Mouse (Mus musculus) heart, postnatal 14 days (tissue): ENCODE measurements around the gene Bdnf. TPM values are rescaled to one million over a fixed set of nuclear protein-coding genes. Genes with fewer than 3 reads are reported as not detected.

Experiments
- DNase-seq, 2 experiments: peaks; one replicate each; pipeline ENCODE4 v3.0.0; 2021 to 2022
- intact Hi-C: fragments of 180-260 bp; cut with DNase I; formaldehyde crosslinking; loops from one replicate; pipeline ENCODE4 v1.15.1; 2025
- total RNA-seq, 2 experiments: library from RNA; stranded (reverse); gene quantifications; 2 replicates each; pipeline ENCODE4 v1.2.3; 2021

Gene Bdnf
- total RNA-seq, 2 experiments from 2014 or later = 2.2 to 2.5 TPM

GRCm38 (mm10) chr2:109703588-109703987, 29.1 kb downstream of the Bdnf start:
- intact Hi-C loops = no loop called here
- no peak for DNase-seq

- intact Hi-C loops = no loop called here
- DNase-seq = no peak
These were observed 29.6 kb downstream of the Bdnf start for GRCm38 (mm10) chr2:109704053-109704452.

GRCm38 (mm10) chr2:109706524-109706923, 32.0 kb downstream of the Bdnf start:
- DNase-seq = no peak
- intact Hi-C loops = no loop called here

- intact Hi-C loops = no loop called here
- DNase-seq = no peak
These were observed 34.8 kb downstream of the Bdnf start for GRCm38 (mm10) chr2:109709346-109709745.

- DNase-seq = no peak
- intact Hi-C loops = no loop called here
These were observed 36.5 kb downstream of the Bdnf start for GRCm38 (mm10) chr2:109711049-109711448.

GRCm38 (mm10) chr2:109725261-109725660, 50.8 kb downstream of the Bdnf start:
- intact Hi-C loops = no loop called here
- no peak for DNase-seq

- no peak for DNase-seq
- intact Hi-C loops = no loop called here
These were observed 51.3 kb downstream of the Bdnf start for GRCm38 (mm10) chr2:109725831-109726230.

- DNase-seq = no peak
- intact Hi-C loops = no loop called here
These were observed 54.7 kb downstream of the Bdnf start for GRCm38 (mm10) chr2:109729221-109729620.

GRCm38 (mm10) chr2:109733201-109734039, 58.9 kb downstream of the Bdnf start:
- DNase-seq = no peak
- intact Hi-C loops = loop anchor here (10.0 kb wide), 1 partner anchor 121 kb away; no protein-coding TSS in a partner anchor

GRCm38 (mm10) chr2:109734228-109734627, 59.7 kb downstream of the Bdnf start:
- intact Hi-C loops = loop anchor here (10.0 kb wide), 1 partner anchor 121 kb away; no protein-coding TSS in a partner anchor
- no peak for DNase-seq

GRCm38 (mm10) chr2:109734666-109735065, 60.2 kb downstream of the Bdnf start:
- DNase-seq = no peak
- intact Hi-C loops = loop anchor here (10.0 kb wide), 1 partner anchor 120 kb away; no protein-coding TSS in a partner anchor

GRCm38 (mm10) chr2:109735347-109735746, 60.8 kb downstream of the Bdnf start:
- peak; percentile 7 to 13 for DNase-seq
- intact Hi-C loops = loop anchor here (10.0 kb wide), 1 partner anchor 119 kb away; no protein-coding TSS in a partner anchor

- DNase-seq = no peak
- intact Hi-C loops = loop anchor here (10.0 kb wide), 1 partner anchor 118 kb away; no protein-coding TSS in a partner anchor
These were observed 61.8 kb downstream of the Bdnf start for GRCm38 (mm10) chr2:109736306-109736705.

GRCm38 (mm10) chr2:109738331-109738730, 63.8 kb downstream of the Bdnf start:
- intact Hi-C loops = loop anchor here (10.0 kb wide), 1 partner anchor 116 kb away; no protein-coding TSS in a partner anchor

GRCm38 (mm10) chr2:109743208-109743960, 68.9 kb downstream of the Bdnf start:
- DNase-seq = no peak
- intact Hi-C loops = no loop called here

More at GRCm38 (mm10) chr2:109738331-109738730, 63.8 kb downstream of the Bdnf start:
- no peak for DNase-seq

- intact Hi-C loops = no loop called here
- DNase-seq = no peak
These were observed 71.7 kb downstream of the Bdnf start for GRCm38 (mm10) chr2:109746223-109746622.

GRCm38 (mm10) chr2:109748412-109748811, 73.9 kb downstream of the Bdnf start:
- intact Hi-C loops = no loop called here
- no peak for DNase-seq

- intact Hi-C loops = no loop called here
- no peak for DNase-seq
These were observed 74.3 kb downstream of the Bdnf start for GRCm38 (mm10) chr2:109748815-109749214.

- intact Hi-C loops = no loop called here
- no peak for DNase-seq
These were observed 75.5 kb downstream of the Bdnf start for GRCm38 (mm10) chr2:109749964-109750363.

- intact Hi-C loops = no loop called here
- DNase-seq = no peak
These were observed 76.0 kb downstream of the Bdnf start for GRCm38 (mm10) chr2:109750484-109750883.

GRCm38 (mm10) chr2:109756305-109756704, 81.8 kb downstream of the Bdnf start:
- intact Hi-C loops = no loop called here
- DNase-seq = no peak
